Mouse (Mus musculus): Measurements from ENCODE around the gene Kansl1l.

DNA sequence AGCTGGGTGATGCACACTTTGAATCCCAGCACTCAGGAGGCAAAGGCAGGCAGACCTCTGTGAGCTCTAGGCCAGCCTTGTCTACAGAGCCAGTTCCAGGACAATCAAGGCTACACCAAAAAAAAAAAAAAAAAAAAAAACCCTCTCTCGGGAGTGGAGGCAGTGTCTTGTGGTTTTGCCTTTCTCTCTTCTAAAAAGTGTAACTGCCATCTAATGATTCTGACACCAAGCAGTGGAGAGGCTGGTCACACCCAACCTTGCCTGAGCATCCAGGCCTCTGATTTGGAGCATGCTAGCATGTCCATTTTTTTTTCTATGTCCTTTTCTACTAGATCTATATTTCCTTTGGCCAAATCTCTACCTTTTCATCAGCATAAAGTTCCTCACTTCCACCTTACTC, 21.8 kb upstream of the Kansl1l start:
- TF ChIP-seq CTCF (IDR thresholded peaks at IDR 0.05; ENCODE audit: low read depth) (no peak), EP300 (IDR thresholded peaks at IDR 0.05; ENCODE audit: low read depth) (no peak)
